Mouse (Mus musculus): ENCODE results near the gene Kif21a. TPM values are rescaled to one million over a fixed set of nuclear protein-coding genes. Genes with fewer than 3 reads are reported as not detected.

Gene Kif21a
- 6.2 and 6.5 TPM in 2 replicates for polyA plus RNA-seq (2015; fragmentation: Nextera tagmentation; extraction: Ambion mirVana)

GRCm38 (mm10) chr15:91049496-91050441 is at the start of gene Kif21a:
Gene Kif21a, minus strand, starts transcription at chr15:91049948.
- H3K4me3 ChIP-seq, result peak within 1 kb of the TSS; percentile 94
- peak within 1 kb of the TSS; percentile 68 for H3K9ac ChIP-seq
- H3K4me2 ChIP-seq, result peak within 1 kb of the TSS; percentile 96
- no peaks in the 10 kb centered on the region for H3K36me3 ChIP-seq
- peak; percentile 95 for ATAC-seq (ENCODE audit: borderline replicate concordance, extremely low read depth, low FRiP score, low TSS enrichment)
- H3K27ac ChIP-seq, result peak within 1 kb of the TSS; percentile 80
- no peaks in the 10 kb centered on the region for H3K27me3 ChIP-seq
- peaks cover 10% of the 10 kb centered on the region; the same call in 1 of the 2 replicates for H3K4me1 ChIP-seq
- WGBS, result 1% methylated on average over 58 of the region's 89 CpGs
- H3K9me3 ChIP-seq, result no peaks in the 10 kb centered on the region

GRCm38 (mm10) chr15:91096606-91097005 is 46.9 kb upstream of the Kif21a start:
- H3K9me3 ChIP-seq, result no peaks in the 10 kb centered on the region
- H3K4me2 ChIP-seq, result no peak overlapping the region
- no peaks in the 10 kb centered on the region for H3K36me3 ChIP-seq
- no peak for ATAC-seq (ENCODE audit: borderline replicate concordance, extremely low read depth, low FRiP score, low TSS enrichment)
- H3K27ac ChIP-seq, result no peak overlapping the region
- 0 out of 2 replicates have a peak, but pooled peaks cover 4% of the 10 kb centered on the region for H3K4me1 ChIP-seq
- WGBS, result 75% methylated on average over 6 of the region's 6 CpGs
- H3K27me3 ChIP-seq, result no peaks in the 10 kb centered on the region
- H3K9ac ChIP-seq, result no peak overlapping the region
- H3K4me3 ChIP-seq, result no peak overlapping the region

GRCm38 (mm10) chr15:91089427-91089826 is 39.7 kb upstream of the Kif21a start:
- 85% methylated on average over 7 of the region's 7 CpGs for WGBS
- Histone ChIP-seq H3K36me3 (no peaks in the 10 kb centered on the region), H3K27ac (no peak overlapping the region), H3K27me3 (no peaks in the 10 kb centered on the region), H3K4me1 (0 out of 2 replicates have a peak, but pooled peaks cover 10% of the 10 kb centered on the region), H3K4me3 (no peak overlapping the region), H3K9ac (no peak overlapping the region), H3K4me2 (no peak overlapping the region), H3K9me3 (no peaks in the 10 kb centered on the region)
- no peak for ATAC-seq (ENCODE audit: borderline replicate concordance, extremely low read depth, low FRiP score, low TSS enrichment)

- Histone ChIP-seq H3K4me3 (no peak overlapping the region), H3K9me3 (no peaks in the 10 kb centered on the region), H3K27me3 (no peaks in the 10 kb centered on the region), H3K4me2 (no peak overlapping the region), H3K9ac (no peak overlapping the region), H3K36me3 (no peaks in the 10 kb centered on the region), H3K27ac (no peak overlapping the region), H3K4me1 (0 out of 2 replicates have a peak, but pooled peaks cover 10% of the 10 kb centered on the region)
- 45% methylated on average over 12 of the region's 12 CpGs for WGBS
- ATAC-seq (ENCODE audit: borderline replicate concordance, extremely low read depth, low FRiP score, low TSS enrichment), result peak; percentile 84; the same call in 1 of the 2 replicates
Measured at GRCm38 (mm10) chr15:91088071-91088470, 38.3 kb upstream of the Kif21a start.

GRCm38 (mm10) chr15:91077457-91078410 is 28.0 kb upstream of the Kif21a start:
- Histone ChIP-seq H3K4me1 (no peaks in the 10 kb centered on the region), H3K36me3 (no peaks in the 10 kb centered on the region), H3K27ac (no peak overlapping the region), H3K27me3 (no peaks in the 10 kb centered on the region), H3K9ac (no peak overlapping the region), H3K4me2 (no peak overlapping the region), H3K9me3 (no peaks in the 10 kb centered on the region), H3K4me3 (no peak overlapping the region)
- WGBS, result 39% methylated on average over 15 of the region's 15 CpGs
- ATAC-seq (ENCODE audit: borderline replicate concordance, extremely low read depth, low FRiP score, low TSS enrichment), result no peak

GRCm38 (mm10) chr15:91072440-91072839 is 22.7 kb upstream of the Kif21a start:
- no peaks in the 10 kb centered on the region for H3K36me3 ChIP-seq
- H3K4me2 ChIP-seq, result no peak overlapping the region
- H3K9ac ChIP-seq, result no peak overlapping the region
- no peak overlapping the region for H3K4me3 ChIP-seq
- WGBS, result 82% methylated on average over 1 of the region's 1 CpGs
- ATAC-seq (ENCODE audit: borderline replicate concordance, extremely low read depth, low FRiP score, low TSS enrichment), result no peak
- no peaks in the 10 kb centered on the region for H3K4me1 ChIP-seq
- 0 out of 2 replicates have a peak overlapping the region, but pooled peaks have one; percentile 2 for H3K27ac ChIP-seq
- no peaks in the 10 kb centered on the region for H3K27me3 ChIP-seq
- no peaks in the 10 kb centered on the region for H3K9me3 ChIP-seq

- no peaks in the 10 kb centered on the region for H3K36me3 ChIP-seq
- H3K4me1 ChIP-seq, result no peaks in the 10 kb centered on the region
- no peak overlapping the region for H3K4me2 ChIP-seq
- H3K9ac ChIP-seq, result no peak overlapping the region
- H3K27ac ChIP-seq, result no peak overlapping the region
- 85% methylated on average over 12 of the region's 12 CpGs for WGBS
- no peaks in the 10 kb centered on the region for H3K9me3 ChIP-seq
- H3K27me3 ChIP-seq, result no peaks in the 10 kb centered on the region
- H3K4me3 ChIP-seq, result no peak overlapping the region
- no peak for ATAC-seq (ENCODE audit: borderline replicate concordance, extremely low read depth, low FRiP score, low TSS enrichment)
Measured at GRCm38 (mm10) chr15:91064310-91064826, 14.6 kb upstream of the Kif21a start.

- H3K27ac ChIP-seq, result no peak overlapping the region
- no peak overlapping the region for H3K9ac ChIP-seq
- no peak overlapping the region for H3K4me2 ChIP-seq
- no peaks in the 10 kb centered on the region for H3K9me3 ChIP-seq
- H3K4me3 ChIP-seq, result no peak overlapping the region
- no peaks in the 10 kb centered on the region for H3K36me3 ChIP-seq
- no peaks in the 10 kb centered on the region for H3K27me3 ChIP-seq
- ATAC-seq (ENCODE audit: borderline replicate concordance, extremely low read depth, low FRiP score, low TSS enrichment), result no peak
- H3K4me1 ChIP-seq, result no peaks in the 10 kb centered on the region
- WGBS, result 63% methylated on average over 7 of the region's 7 CpGs
Measured at GRCm38 (mm10) chr15:91063845-91064244, 14.1 kb upstream of the Kif21a start.

- Histone ChIP-seq H3K4me2 (no peak overlapping the region), H3K27me3 (no peaks in the 10 kb centered on the region), H3K4me3 (no peak overlapping the region), H3K36me3 (no peaks in the 10 kb centered on the region), H3K9ac (no peak overlapping the region), H3K27ac (no peak overlapping the region), H3K9me3 (no peaks in the 10 kb centered on the region), H3K4me1 (no peaks in the 10 kb centered on the region; the same call in 1 of the 2 replicates)
- ATAC-seq (ENCODE audit: borderline replicate concordance, extremely low read depth, low FRiP score, low TSS enrichment), result no peak
- 43% methylated on average over 3 of the region's 3 CpGs for WGBS
Measured at GRCm38 (mm10) chr15:91056866-91057342, 7.2 kb upstream of the Kif21a start.

GRCm38 (mm10) chr15:91056176-91056865 is 6.6 kb upstream of the Kif21a start:
- no peak for ATAC-seq (ENCODE audit: borderline replicate concordance, extremely low read depth, low FRiP score, low TSS enrichment)
- Histone ChIP-seq H3K4me3 (no peak overlapping the region), H3K9ac (no peak overlapping the region), H3K9me3 (no peaks in the 10 kb centered on the region), H3K27ac (no peak overlapping the region), H3K4me2 (no peak overlapping the region), H3K36me3 (no peaks in the 10 kb centered on the region), H3K4me1 (no peaks in the 10 kb centered on the region; the same call in 1 of the 2 replicates), H3K27me3 (no peaks in the 10 kb centered on the region)
- WGBS, result 38% methylated on average over 5 of the region's 5 CpGs

Measured in lung, embryonic 15.5 days (tissue).